Mouse (Mus musculus) heart, postnatal 4 days (tissue): ENCODE results near the gene Gm21887. TPM values are rescaled to one million over a fixed set of nuclear protein-coding genes. Genes with fewer than 3 reads are reported as not detected.
"Not testable (repeated sequence)": the region's sequence is repeated elsewhere in the genome, so short reads cannot be mapped to it uniquely, and the experiment has no call there.

Experiments used
- DNase-seq: peaks from one replicate; pipeline ENCODE4 v3.0.0; 2021
- total RNA-seq, 2 experiments: library from RNA; stranded (reverse); gene quantifications; 2 replicates each; pipeline ENCODE4 v1.2.3; 2021

Gm21887 gene
- total RNA-seq, 2 experiments from 2014 or later = 99.1 to 109 TPM

DNA sequence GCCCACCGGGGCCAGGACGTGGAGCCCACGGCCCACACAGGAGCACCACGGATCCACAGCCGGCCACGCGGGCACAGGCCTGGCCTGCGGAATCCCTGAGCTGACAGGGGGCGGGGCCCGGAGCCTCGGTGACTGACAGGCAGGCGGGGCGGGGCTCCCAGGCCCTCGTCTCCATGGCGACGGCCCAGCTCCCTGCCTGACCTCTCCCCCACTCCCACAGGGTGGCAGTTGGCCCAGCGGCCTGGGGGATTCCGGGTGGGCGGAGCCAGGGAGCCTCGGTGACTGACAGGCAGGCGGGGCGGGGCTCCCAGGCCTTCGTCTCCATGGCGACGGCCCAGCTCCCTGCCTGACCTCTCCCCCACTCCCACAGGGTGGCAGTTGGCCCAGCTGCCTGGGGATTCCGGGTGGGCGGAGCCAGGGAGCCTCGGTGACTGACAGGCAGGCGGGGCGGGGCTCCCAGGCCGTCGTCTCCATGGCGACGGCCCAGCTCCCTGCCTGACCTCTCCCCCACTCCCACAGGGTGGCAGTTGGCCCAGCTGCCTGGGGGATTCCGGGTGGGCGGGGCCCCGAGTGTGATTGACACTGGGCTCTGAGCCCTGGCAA is 11.5 kb upstream of the Gm21887 start:
- DNase-seq = peak; percentile 100

DNA sequence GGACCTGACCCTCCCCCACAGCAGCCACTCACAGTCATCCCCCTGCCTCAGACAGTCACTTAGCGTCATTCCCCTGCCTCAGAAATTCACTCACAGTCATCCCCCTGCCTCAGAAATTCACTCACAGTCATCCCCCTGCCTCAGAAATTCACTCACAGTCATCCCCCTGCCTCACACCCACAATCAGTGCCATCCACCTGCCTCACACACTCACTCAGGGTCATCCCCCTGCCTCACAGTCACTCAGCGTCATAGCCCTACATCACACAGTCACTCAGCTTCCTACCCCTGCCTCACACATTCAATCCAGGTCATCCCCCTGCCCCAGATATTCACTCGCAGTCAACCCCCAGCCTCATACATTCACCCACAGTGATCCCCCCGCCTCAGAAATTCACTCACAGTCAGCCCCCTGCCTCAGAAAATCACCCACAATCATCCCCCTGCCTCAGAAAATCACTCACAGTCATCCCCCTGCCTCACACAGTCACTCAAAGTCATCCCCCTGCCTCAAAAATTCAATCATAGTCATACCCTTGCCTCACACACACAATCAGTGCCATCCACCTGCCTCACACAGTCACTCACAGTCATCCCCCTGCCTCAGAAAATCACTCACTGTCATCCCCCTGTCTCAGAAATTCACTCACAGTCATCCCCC is 10.8 kb upstream of the Gm21887 start:
- peak; percentile 18 for DNase-seq

DNA sequence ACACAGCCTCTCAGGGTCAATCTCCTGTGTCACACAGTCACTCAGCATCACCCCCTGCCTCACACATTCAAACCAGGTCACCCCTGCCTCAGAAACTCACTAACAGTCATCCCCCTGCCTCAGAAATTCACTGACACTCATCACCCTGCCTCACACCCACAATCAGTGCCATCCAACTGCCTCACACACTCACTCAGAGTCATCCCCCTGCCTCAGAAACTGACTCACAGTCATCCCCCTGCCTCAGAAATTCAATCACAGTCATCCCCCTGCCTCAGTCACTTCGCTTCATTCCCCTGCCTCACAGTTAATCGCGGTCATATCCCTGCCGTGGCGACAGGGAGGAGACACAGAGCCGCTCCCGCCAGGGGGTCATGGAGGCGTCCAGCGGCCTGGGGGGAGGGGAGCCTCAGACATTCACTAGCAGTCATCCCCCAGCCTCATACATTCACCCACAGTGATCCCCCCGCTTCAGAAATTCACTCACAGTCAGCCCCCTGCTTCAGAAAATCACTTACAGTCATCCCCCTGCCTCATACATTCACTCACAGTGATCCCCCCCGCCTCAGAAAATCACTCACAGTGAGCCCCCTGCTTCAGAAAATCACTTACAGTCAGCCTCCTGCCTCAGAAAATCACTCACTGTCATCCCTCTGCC is 10.1 kb upstream of the Gm21887 start:
- DNase-seq = peak; percentile 68

DNA sequence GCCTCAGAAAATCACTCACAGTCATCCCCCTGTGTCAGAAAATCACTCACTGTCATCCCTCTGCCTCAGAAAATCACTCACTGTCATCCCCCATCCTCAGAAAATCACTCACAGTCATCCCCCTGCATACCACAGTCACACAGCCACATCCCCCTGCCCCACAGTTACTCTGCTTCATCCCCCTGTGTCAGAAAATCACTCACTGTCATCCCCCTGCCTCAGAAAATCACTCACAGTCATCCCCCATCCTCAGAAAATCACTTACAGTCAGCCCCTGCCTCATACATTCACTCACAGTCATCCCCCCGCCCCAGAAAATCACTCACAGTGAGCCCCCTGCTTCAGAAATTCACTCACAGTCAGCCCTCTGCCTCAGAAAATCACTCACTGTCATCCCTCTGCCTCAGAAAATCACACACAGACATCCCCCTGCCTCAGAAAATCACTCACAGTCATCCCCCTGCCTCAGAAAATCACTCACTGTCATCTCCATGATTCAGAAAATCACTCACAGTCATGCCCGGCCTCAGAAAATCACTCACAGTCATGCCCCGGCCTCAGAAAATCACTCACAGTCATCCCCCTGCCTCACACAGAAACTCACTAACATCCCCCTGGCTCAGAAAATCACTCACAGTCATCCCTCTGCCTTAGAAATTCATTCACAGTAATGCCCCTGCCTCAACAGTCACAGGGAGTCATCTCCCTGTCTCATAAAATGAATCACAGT is 9.4 kb upstream of the Gm21887 start:
- DNase-seq = not testable (repeated sequence)

DNA sequence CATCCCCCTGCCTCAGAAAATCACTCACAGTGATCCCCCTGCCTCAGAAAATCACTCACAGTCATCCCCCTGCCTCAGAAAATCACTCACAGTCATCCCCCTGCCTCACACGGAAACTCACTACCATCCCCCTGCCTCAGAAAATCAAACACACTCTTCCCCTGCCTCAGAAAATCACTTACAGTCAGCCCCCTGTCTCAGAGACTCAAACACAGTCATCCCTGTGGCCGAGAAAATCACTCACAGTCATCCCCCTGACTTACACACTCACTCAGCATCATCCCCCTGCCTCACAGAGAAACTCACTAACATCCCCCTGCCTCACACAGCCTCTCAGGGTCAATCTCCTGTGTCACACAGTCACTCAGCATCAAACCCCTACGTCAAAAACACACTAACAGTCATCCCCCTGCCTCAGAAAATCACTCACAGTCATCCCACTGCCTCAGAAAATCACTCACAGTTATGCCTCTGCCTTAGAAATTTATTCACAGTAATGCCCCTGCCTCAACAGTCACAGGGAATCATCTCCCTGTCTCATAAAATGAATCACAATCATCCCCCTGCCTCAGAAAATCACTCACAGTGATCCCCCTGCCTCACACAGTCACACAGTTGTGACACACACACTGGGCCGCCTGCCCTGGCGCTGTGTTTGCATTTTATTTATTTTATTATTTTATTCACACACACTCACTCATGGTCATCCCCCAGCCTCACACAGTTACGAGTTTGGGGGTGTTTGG is 8.6 kb upstream of the Gm21887 start:
- DNase-seq = peak; percentile 30

DNA sequence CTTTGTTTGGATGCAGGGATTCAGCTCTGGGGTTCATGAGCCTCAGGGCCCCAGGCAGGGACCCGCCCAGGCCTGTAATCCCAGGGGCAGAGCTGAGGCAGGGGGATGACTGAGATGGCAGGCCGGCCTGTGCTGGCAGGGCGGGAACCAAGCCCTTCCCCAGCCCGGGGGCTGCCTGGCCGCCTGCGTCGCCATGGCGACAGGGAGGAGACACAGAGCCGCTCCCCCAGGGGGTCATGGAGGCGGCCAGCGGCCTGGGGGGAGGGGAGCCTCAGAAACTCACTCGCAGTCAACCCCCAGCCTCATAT is 8.1 kb upstream of the Gm21887 start:
- not testable (repeated sequence) for DNase-seq

DNA sequence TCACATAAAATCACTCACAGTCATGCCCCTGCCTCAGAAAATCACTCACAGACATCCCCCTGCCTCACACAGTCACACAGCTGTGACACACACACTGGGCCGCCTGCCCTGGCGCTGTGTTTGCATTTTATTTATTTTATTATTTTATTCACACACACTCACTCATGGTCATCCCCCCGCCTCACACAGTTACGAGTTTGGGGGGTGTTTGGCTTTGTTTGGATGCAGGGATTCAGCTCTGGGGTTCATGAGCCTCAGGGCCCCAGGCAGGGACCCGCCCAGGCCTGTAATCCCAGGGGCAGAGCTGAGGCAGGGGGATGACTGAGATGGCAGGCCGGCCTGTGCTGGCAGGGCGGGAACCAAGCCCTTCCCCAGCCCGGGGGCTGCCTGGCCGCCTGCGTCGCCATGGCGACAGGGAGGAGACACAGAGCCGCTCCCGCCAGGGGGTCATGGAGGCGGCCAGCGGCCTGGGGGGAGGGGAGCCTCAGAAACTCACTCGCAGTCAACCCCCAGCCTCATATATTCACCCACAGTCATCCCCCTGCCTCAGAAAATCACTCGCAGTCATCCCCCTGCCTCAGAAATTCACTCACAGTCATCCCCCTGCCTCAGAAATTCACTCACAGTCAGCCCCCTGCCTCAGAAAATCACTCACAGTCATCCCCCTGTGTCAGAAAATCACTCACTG is 6.8 kb upstream of the Gm21887 start:
- DNase-seq = peak; percentile 68

DNA sequence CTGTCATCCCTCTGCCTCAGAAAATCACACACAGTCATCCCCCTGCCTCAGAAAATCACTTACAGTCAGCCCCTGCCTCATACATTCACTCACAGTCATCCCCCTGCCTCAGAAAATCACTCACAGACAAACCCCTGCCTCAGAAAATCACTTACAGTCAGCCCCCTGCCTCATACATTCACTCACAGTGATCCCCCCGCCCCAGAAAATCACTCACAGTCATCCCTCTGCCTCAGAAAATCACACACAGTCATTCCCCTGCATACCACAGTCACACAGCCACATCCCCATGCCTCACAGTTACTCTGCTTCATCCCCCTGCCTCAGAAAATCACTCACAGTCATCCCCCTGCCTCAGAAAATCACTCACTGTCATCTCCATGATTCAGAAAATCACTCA is 5.9 kb upstream of the Gm21887 start:
- DNase-seq = not testable (repeated sequence)

DNA sequence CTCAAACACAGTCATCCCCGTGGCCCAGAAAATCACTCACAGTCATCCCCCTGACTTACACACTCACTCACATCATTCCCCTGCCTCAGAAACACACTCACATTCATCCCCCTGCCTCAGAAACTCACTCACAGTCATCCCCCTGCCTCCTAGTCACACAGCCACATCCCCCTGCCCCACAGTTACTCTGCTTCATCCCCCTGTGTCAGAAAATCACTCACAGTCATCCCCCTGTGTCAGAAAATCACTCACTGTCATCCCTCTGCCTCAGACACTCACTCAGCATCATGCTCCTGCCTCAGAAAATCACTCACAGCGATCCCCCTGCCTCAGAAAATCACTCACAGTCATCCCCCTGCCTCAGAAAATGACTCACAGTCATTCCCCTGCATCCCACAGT is 5.2 kb upstream of the Gm21887 start:
- peak; percentile 32 for DNase-seq

DNA sequence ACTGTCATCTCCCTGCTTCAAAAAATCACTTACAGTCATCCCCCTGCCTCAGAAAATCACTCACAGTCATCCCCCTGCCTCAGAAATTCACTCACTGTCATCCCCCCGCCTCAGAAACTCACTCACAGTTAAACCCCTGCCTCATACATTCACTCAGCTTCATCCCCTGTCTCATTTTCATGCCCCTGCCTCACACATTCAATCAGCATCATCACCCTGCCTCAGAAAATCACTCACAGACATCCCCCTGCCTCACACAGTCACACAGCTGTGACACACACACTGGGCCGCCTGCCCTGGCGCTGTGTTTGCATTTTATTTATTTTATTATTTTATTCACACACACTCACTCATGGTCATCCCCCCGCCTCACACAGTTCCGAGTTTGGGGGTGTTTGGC is 4.7 kb upstream of the Gm21887 start:
- peak; percentile 22 for DNase-seq

DNA sequence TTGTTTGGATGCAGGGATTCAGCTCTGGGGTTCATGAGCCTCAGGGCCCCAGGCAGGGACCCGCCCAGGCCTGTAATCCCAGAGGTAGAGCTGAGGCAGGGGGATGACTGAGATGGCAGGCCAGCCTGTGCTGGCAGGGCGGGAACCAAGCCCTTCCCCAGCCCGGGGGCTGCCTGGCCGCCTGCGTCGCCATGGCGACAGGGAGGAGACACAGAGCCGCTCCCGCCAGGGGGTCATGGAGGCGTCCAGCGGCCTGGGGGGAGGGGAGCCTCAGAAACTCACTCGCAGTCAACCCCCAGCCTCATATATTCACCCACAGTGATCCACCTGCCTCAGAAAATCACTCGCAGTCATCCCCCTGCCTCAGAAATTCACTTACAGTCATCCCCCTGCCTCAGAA is 4.3 kb upstream of the Gm21887 start:
- DNase-seq = peak; percentile 70

DNA sequence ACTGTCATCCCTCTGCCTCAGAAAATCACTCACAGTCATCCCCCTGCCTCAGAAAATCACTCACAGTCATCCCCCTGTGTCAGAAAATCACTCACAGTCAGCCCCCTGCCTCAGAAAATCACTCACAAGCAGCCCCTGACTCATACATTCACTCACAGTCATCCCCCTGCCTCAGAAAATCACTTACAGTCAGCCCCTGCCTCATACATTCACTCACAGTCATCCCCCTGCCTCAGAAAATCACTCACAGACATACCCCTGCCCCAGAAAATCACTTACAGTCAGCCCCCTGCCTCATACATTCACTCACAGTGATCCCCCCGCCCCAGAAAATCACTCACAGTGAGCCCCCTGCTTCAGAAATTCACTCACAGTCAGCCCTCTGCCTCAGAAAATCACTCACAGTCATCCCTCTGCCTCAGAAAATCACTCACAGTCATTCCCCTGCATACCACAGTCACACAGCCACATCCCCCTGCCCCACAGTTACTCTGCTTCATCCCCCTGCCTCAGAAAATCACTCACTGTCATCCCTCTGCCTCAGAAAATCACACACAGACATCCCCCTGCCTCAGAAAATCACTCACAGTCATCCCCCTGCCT is 3.7 kb upstream of the Gm21887 start:
- DNase-seq = not testable (repeated sequence)

DNA sequence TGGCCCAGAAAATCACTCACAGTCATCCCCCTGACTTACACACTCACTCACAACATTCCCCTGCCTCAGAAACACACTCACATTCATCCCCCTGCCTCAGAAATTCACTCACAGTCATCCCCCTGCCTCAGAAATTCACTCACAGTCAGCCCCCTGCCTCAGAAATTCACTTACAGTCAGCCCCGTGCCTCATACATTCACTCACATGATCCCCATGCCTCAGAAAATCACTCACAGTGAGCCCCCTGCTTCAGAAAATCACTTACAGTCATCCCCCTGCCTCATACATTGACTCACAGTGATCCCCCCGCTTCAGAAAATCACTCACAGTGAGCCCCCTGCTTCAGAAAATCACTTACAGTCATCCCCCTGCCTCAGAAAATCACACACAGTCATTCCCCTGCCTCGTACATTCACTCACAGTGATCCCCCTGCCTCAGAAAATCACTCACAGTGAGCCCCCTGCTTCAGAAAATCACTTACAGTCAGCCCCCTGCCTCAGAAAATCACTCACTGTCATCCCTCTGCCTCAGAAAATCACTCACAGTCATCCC is 2.7 kb upstream of the Gm21887 start:
- DNase-seq = peak; percentile 12

DNA sequence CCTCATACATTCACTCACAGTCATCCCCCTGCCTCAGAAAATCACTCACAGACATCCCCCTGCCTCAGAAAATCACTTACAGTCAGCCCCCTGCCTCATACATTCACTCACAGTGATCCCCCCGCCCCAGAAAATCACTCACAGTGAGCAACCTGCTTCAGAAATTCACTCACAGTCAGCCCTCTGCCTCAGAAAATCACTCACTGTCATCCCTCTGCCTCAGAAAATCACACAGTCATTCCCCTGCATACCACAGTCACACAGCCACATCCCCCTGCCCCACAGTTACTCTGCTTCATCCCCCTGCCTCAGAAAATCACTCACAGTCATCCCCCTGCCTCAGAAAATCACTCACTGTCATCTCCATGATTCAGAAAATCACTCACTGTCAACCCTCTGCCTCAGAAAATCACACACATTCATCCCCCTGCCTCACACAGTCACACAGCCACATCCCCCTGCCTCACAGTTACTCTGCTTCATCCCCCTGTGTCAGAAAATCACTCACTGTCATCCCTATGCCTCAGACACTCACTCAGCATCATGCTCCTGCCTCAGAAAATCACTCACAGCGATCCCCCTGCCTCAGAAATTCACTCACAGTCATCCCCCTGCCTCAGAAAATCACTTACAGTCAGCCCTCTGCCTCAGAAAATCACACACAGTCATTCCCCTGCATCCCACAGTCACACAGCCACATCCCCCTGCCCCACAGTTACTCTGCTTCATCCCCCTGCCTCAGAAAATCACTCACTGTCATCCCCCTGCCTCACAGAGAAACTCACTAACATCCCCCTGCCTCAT is 1.9 kb upstream of the Gm21887 start:
- peak; percentile 21 for DNase-seq

DNA sequence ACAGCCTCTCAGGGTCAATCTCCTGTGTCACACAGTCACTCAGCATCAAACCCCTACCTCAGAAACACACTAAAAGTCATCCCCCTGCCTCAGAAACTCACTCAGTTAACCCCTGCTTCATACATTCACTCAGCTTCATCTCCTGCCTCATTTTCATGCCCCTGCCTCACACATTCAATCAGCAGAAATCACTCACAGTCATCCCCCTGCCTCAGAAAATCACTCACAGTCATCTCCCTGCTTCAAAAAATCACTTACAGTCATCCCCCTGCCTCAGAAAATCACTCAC is 1.3 kb upstream of the Gm21887 start:
- DNase-seq = peak; percentile 18

DNA sequence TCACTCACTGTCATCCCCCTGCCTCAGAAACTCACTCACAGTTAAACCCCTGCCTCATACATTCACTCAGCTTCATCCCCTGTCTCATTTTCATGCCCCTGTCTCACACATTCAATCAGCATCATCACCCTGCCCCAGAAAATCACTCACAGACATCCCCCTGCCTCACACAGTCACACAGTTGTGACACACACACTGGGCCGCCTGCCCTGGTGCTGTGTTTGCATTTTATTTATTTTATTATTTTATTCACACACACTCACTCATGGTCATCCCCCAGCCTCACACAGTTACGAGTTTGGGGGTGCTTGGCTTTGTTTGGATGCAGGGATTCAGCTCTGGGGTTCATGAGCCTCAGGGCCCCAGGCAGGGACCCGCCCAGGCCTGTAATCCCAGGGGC is 875 bp upstream of the Gm21887 start:
- peak; percentile 62 for DNase-seq

DNA sequence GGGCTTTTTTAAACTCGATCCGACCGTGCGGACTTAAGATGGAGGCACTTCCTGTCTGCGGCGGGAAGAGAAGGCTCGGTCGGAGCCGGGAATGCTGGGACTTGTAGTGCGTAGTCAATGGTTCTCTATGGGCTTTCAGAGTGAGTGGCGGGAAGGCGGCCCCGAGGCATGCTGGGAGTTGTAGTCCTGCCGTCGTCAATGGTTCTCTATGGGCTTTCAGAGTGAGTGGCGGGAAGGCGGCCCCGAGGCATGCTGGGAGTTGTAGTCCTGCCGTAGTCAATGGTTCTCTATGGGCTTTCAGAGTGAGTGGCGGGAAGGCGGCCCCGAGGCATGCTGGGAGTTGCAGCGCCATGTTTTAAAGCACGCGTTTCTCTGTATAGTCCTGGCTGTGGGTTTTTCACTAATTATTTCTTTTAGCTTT is 352 bp downstream of the Gm21887 start:
- DNase-seq = peak; percentile 100

DNA sequence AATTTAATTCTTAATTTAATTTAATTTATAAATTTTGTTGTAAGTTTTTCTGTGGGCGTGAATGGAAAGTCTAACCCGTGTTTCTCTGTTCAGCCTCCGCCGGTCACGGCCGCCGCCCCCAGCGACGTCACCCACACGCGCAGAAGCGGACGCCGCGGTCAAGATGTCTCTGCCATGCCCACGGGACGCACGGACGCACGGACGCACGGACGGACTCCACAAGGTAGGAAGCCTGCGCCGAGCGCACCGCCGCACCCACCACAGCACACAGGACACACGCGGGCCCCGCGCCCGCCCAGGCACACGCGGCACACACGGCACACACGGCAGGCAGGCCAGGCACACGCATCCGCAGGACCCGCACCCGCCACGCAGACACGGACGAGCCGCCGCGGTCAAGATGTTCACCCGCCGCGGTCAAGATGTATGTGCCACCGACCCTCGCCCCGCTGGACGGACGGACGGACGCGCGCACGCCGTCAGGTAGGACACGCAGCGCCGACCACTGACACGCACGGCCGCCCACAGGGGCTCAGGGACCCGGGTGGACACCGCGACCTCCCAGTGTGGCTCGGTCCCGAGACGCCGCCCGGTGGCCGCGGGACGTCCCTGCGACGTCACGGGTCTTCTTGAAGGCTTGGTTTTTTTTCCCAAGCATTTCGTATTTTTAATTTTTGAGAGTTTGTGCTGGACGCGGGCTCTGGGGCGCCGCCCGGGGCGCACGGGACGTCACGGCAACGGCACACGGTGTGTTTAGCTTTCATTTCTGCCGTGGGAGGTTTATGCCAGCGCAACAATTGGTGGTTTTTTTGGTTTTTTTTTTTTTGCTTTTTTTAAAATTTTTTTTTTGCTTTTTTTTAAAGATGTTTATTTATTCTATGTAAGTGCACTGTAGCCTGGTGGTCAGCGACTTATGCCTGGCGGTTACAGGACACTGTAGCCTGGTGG is 1.4 kb downstream of the Gm21887 start:
- peak; percentile 80 for DNase-seq

DNA sequence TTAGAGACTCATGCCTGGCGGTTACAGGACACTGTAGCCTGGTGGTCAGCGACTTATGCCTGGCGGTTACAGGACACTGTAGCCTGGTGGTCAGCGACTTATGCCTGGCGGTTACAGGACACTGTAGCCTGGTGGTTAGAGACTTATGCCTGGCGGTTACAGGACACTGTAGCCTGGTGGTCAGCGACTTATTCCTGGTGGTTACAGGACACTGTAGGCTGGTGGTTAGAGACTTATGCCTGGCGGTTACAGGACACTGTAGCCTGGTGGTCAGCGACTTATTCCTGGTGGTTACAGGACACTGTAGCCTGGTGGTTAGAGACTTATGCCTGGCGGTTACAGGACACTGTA is 2.0 kb downstream of the Gm21887 start:
- not testable (repeated sequence) for DNase-seq

DNA sequence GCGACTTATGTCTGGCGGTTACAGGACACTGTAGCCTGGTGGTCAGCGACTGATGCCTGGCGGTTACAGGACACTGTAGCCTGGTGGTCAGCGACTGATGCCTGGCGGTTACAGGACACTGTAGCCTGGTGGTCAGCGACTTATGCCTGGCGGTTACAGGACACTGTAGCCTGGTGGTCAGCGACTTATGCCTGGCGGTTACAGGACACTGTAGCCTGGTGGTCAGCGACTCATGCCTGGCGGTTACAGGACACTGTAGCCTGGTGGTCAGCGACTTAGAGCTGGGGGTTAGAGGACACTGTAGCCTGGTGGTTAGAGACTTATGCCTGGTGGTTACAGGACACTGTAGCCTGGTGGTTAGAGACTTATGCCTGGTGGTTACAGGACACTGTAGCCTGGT is 4.0 kb downstream of the Gm21887 start:
- DNase-seq = peak; percentile 14
